Mouse (Mus musculus): ENCODE data around the gene Rbp7. TPM values are rescaled to one million over a fixed set of nuclear protein-coding genes. Genes with fewer than 3 reads are reported as not detected.
"Not testable (repeated sequence)": the region's sequence is repeated elsewhere in the genome, so short reads cannot be mapped to it uniquely, and the experiment has no call there.

The Rbp7 gene
- polyA plus RNA-seq, 1 experiment, result 0.84 TPM

DNA sequence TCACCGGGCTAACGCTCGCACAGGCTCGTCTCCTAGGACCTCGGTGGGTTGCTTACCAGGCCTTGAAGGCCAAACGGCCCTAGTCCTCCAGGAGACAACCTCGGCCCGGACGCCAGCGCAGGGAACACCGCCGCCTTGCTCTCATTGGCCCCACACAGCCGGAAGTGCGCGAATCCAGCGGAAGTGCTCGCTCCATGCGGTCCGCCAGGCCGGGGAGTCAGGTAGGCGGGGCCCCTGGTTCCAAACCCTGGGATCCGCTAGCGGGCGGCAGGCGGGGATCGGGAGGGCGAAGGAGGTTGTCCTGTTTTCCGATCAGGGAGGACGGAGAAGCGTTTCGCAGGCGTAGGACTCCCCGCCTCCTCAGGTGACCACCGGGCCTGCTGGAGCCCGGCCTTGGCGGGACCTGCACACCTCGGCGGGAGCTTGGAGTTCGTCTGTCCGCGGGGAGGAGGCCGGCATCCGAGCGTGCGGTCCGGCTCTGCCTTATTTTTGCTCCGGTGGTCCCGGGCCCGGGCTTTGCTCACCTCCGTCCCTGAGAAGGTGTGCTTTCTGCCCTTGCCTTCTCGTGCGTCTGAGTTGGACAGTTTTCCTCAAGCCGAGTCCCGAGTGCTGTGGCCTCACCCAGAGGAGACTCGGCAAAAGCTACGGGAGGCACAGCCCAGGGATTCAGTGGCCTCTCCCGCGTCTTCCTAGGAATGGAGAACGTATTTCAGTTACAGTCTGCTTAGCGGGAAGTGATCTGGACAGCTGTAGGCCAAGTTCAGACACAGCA is 30.5 kb upstream of the Rbp7 start, which contains the start of the genes Nmnat1 and Lzic:
Gene Nmnat1, minus strand, starts transcription at position 150 of the 772 bp plus-strand sequence.
Gene Lzic, plus strand, starts transcription at position 177 of the 772 bp plus-strand sequence.
- Histone ChIP-seq H3K27ac (ENCODE audit: insufficient read depth, low read length) (peak within 1 kb of the TSS; percentile 4; the same call in 1 of the 2 replicates), H3K4me3 (ENCODE audit: insufficient read depth, low read length) (peak within 1 kb of the TSS; percentile 74), H3K4me1 (ENCODE audit: control insufficient read depth, insufficient read depth, low read length) (peaks cover 3% of the 10 kb centered on the region; the same call in 1 of the 2 replicates)
- TF ChIP-seq CTCF (IDR thresholded peaks at IDR 0.05; ENCODE audit: extremely low read depth, insufficient read depth, low read length) (no peak), POLR2A (IDR thresholded peaks at IDR 0.05; ENCODE audit: extremely low read depth, insufficient read depth, low read length) (peak; percentile 38; the same call in 1 of the 2 replicates)

DNA sequence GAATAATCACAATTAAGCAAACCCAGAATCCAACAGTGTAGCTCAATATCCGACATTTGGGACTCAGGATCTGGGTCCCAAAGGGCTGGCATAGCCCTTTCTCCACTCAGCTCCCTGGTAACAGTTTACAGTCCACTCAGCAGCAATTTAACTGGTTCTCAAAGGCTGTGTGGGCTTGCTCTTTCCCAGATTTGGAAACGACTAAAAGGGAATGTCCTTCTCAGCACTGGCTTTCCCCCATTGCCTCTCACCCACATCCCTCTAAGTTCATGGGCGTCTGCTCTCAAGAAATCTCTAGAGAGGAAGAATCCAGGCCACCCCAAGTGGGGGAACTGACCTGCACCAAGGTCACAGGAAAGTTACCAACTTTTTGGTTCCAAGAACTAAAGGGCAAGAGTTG is 29.8 kb upstream of the Rbp7 start:
- TF ChIP-seq POLR2A (IDR thresholded peaks at IDR 0.05; ENCODE audit: extremely low read depth, insufficient read depth, low read length), result no peak
- no peak for TF ChIP-seq CTCF (IDR thresholded peaks at IDR 0.05; ENCODE audit: extremely low read depth, insufficient read depth, low read length)
- peak overlapping the region; percentile 4; the same call in 1 of the 2 replicates for H3K27ac ChIP-seq (ENCODE audit: insufficient read depth, low read length)
- H3K4me3 ChIP-seq (ENCODE audit: insufficient read depth, low read length), result peak overlapping the region; percentile 74
- peaks cover 3% of the 10 kb centered on the region; the same call in 1 of the 2 replicates for H3K4me1 ChIP-seq (ENCODE audit: control insufficient read depth, insufficient read depth, low read length)

DNA sequence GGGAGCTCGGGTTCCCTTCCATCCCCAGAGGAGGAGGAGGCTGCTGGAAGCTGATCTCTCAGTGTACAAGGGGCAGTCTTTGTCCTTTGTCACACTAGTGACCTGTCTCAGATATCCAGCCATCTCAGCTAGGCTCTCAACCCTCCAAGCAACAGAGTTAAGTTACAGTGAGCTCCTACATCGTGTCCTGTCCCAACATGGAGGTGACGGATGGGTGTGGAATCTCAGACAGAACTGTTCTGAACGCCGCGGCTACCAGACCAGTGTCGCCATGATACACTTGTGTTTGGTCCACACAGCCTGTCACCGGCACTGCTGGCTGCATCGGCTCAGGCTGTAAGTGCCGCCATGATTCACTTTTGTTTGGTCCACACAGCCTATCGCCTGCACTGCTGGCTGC is 22.3 kb upstream of the Rbp7 start, which contains the start of gene Tmem274:
Gene Tmem274, plus strand, starts transcription at position 301 of the 400 bp plus-strand sequence.
- Histone ChIP-seq H3K27ac (ENCODE audit: insufficient read depth, low read length) (no peak within 1 kb of the TSS), H3K4me1 (ENCODE audit: control insufficient read depth, insufficient read depth, low read length) (no peaks in the 10 kb centered on the region), H3K4me3 (ENCODE audit: insufficient read depth, low read length) (no peak within 1 kb of the TSS)
- TF ChIP-seq CTCF (IDR thresholded peaks at IDR 0.05; ENCODE audit: extremely low read depth, insufficient read depth, low read length), result no peak
- TF ChIP-seq POLR2A (IDR thresholded peaks at IDR 0.05; ENCODE audit: extremely low read depth, insufficient read depth, low read length), result no peak

- no peak overlapping the region for H3K4me3 ChIP-seq (ENCODE audit: insufficient read depth, low read length)
- TF ChIP-seq CTCF (IDR thresholded peaks at IDR 0.05; ENCODE audit: extremely low read depth, insufficient read depth, low read length), result no peak
- no peak for TF ChIP-seq POLR2A (IDR thresholded peaks at IDR 0.05; ENCODE audit: extremely low read depth, insufficient read depth, low read length)
- no peaks in the 10 kb centered on the region for H3K4me1 ChIP-seq (ENCODE audit: control insufficient read depth, insufficient read depth, low read length)
Measured at GRCm38 (mm10) chr4:149475096-149475495, 20.3 kb upstream of the Rbp7 start.

DNA sequence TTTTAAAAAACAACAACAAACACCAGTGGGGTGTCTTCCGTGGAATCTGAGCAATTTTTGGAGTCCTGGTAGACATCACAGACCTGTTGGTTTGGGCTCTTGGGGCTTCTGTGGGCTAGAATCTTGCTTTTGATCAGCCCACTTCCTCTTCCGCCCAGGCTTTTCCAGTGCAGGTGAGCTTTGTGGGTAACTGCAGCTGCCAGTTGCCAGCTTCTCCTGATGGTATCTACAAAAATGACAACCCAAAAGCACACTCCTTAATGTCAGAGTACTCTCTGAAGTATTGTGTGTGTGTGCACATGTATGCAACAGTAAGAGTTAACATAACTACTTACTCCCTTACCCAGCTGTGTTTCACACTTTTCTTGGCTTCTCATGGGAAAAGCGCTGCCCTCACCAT is 14.8 kb upstream of the Rbp7 start:
- H3K4me1 ChIP-seq (ENCODE audit: control insufficient read depth, insufficient read depth, low read length), result no peaks in the 10 kb centered on the region
- H3K4me3 ChIP-seq (ENCODE audit: insufficient read depth, low read length), result no peak overlapping the region
- H3K27ac ChIP-seq (ENCODE audit: insufficient read depth, low read length), result no peak overlapping the region
- TF ChIP-seq CTCF (IDR thresholded peaks at IDR 0.05; ENCODE audit: extremely low read depth, insufficient read depth, low read length) (no peak), POLR2A (IDR thresholded peaks at IDR 0.05; ENCODE audit: extremely low read depth, insufficient read depth, low read length) (no peak)

More at GRCm38 (mm10) chr4:149475096-149475495, 20.3 kb upstream of the Rbp7 start:
- H3K27ac ChIP-seq (ENCODE audit: insufficient read depth, low read length), result no peak overlapping the region

- TF ChIP-seq CTCF (IDR thresholded peaks at IDR 0.05; ENCODE audit: extremely low read depth, insufficient read depth, low read length), result no peak
- no peak for TF ChIP-seq POLR2A (IDR thresholded peaks at IDR 0.05; ENCODE audit: extremely low read depth, insufficient read depth, low read length)
- H3K4me3 ChIP-seq (ENCODE audit: insufficient read depth, low read length), result no peak overlapping the region
- H3K4me1 ChIP-seq (ENCODE audit: control insufficient read depth, insufficient read depth, low read length), result no peaks in the 10 kb centered on the region
- H3K27ac ChIP-seq (ENCODE audit: insufficient read depth, low read length), result no peak overlapping the region
Measured at GRCm38 (mm10) chr4:149463435-149463950, 8.7 kb upstream of the Rbp7 start.

DNA sequence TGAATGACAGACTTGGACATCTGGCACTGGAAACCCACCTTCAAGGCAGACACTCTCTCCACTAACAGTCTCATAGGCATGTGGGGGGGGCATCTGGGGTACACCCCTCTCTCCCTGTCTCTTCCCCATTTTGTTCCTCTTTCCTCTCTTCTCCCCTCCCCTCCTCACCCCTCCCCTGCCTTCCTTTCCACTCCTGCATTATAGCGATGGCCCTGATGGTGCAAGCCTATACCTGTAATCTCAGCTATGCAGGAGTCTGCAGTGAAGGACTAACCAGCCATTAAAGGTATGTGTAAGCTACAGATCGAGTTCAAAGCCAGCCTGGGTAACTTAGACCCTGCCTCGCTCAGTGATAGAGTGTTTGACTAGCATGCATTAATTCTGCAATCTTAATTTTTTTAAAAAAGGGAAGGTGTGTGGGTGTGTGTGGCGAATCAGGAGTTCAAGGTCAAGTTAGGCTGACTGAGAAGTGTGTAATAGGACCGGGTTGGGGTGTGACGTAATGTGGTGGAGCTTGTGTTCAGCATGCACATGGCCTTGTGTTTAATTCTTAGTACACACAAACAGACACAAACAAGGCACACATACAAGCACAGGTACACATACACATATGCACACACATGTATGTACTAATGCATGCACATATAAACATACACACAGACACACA is 7.7 kb upstream of the Rbp7 start:
- Histone ChIP-seq H3K27ac (ENCODE audit: insufficient read depth, low read length) (no peak overlapping the region), H3K4me3 (ENCODE audit: insufficient read depth, low read length) (no peak overlapping the region), H3K4me1 (ENCODE audit: control insufficient read depth, insufficient read depth, low read length) (no peaks in the 10 kb centered on the region)
- TF ChIP-seq POLR2A (IDR thresholded peaks at IDR 0.05; ENCODE audit: extremely low read depth, insufficient read depth, low read length) (no peak), CTCF (IDR thresholded peaks at IDR 0.05; ENCODE audit: extremely low read depth, insufficient read depth, low read length) (no peak)

DNA sequence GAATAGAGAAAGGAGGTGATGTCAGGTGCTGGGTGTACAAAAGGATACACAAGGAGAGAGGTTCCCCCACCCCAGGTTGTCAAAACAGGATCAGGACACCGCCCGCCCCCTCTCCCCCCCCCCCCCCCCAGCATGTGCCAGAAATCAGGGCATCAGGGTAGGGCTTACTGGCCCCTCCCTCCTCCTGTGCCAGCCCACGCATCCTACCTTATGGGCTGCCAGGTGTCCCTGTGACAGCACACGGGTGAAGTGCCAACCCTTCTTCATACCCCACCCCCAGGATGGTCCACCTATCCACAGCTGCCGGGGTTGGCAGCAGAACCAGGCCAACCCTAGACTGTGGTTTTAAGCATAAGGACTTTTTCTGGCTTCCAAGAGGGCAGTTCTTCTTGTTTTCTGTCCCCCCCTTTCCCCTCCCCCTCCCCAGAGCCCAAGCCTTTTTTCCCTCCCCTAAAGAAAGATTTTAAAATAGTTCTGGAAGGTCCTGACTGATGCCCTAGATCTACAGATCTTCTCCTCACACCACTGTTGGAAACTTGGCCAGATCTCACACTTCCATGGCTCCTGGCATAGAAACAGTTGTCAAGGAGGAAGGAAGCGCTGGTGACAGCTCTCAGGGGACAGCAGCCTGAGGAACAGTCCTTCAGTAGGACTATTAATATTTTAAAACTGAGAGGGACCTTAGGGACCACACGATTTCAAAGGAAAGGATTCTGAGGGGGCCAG is 7.0 kb upstream of the Rbp7 start:
- H3K4me1 ChIP-seq (ENCODE audit: control insufficient read depth, insufficient read depth, low read length), result no peaks in the 10 kb centered on the region
- no peak overlapping the region for H3K27ac ChIP-seq (ENCODE audit: insufficient read depth, low read length)
- no peak for TF ChIP-seq CTCF (IDR thresholded peaks at IDR 0.05; ENCODE audit: extremely low read depth, insufficient read depth, low read length)
- no peak for TF ChIP-seq POLR2A (IDR thresholded peaks at IDR 0.05; ENCODE audit: extremely low read depth, insufficient read depth, low read length)
- no peak overlapping the region for H3K4me3 ChIP-seq (ENCODE audit: insufficient read depth, low read length)

DNA sequence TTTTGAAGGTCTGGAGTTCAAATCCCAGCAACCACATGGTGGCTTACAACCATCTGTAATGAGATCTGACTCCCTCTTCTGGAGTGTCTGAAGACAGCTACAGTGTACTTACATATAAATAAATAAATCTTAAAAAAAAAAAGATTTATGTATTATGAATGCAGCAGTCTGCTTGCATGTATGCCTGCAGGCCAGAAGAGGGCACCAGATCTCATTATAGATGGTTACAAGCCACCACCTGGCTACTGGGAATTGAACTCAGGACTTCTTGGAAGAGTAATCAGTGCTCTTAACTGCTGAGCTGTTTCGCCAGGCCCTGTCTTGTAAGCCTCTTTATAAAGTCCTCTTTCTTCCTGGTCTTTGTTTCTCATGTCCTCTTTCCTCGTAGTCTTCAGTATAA is 5.7 kb upstream of the Rbp7 start:
- not testable (repeated sequence) for H3K4me3 ChIP-seq (ENCODE audit: insufficient read depth, low read length); H3K4me1 ChIP-seq (ENCODE audit: control insufficient read depth, insufficient read depth, low read length); H3K27ac ChIP-seq (ENCODE audit: insufficient read depth, low read length)

Measured in cortical plate, adult 2 months (tissue).